Mouse (Mus musculus): ENCODE measurements around the gene Bend6. TPM values are rescaled to one million over a fixed set of nuclear protein-coding genes. Genes with fewer than 3 reads are reported as not detected.

Bend6 gene
- total and polyA plus RNA-seq, 2 experiments from 2014 or later: 92.0 to 115 TPM

DNA sequence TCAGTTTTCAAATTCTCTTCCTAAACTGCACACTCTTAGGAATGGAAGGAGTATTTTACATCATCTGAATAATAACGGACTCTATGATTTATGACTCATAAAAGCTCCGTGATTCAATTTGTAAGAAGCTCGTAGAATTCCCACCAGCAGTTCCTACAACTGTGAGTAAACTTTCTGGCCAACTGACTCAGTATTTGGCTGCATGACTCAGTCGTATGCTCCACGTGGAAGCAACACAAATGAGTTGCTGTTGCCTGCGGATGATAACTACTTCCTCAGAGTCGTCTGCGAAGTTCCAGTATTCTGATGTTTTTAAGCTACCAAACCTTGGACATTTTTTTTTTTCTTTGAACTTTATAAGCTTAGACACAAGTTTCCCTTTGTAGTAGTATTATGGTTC lies 7.4 kb downstream of the Bend6 start:
- no peaks in the 10 kb centered on the region for H3K27me3 ChIP-seq (ENCODE audit: insufficient read depth, low read length)
- 0 out of 2 replicates have a peak, but pooled peaks cover 2% of the 10 kb centered on the region for H3K9me3 ChIP-seq (ENCODE audit: low read length)
- WGBS: 90% methylated on average over 8 of the region's 8 CpGs
- H3K4me2 ChIP-seq (ENCODE audit: low read depth, low read length, poor library complexity, severe bottlenecking): no peak overlapping the region
- TF ChIP-seq CTCF (IDR thresholded peaks at IDR 0.05): no peak
- H3K36me3 ChIP-seq (ENCODE audit: insufficient read depth, low read length): 0 out of 2 replicates have a peak, but pooled peaks cover 3% of the 10 kb centered on the region
- ATAC-seq (ENCODE audit: low FRiP score): no peak
- H3K4me3 ChIP-seq (ENCODE audit: low read depth, low read length): no peak overlapping the region
- DNase-seq (ENCODE audit: low spot score): no peak
- H3K4me1 ChIP-seq (ENCODE audit: insufficient read depth, low read length): no peaks in the 10 kb centered on the region
- H3K9ac ChIP-seq (replicated peaks; ENCODE audit: low read length, poor library complexity, severe bottlenecking): no peak overlapping the region
- H3K27ac ChIP-seq (ENCODE audit: low read depth, low read length): no peak overlapping the region

DNA sequence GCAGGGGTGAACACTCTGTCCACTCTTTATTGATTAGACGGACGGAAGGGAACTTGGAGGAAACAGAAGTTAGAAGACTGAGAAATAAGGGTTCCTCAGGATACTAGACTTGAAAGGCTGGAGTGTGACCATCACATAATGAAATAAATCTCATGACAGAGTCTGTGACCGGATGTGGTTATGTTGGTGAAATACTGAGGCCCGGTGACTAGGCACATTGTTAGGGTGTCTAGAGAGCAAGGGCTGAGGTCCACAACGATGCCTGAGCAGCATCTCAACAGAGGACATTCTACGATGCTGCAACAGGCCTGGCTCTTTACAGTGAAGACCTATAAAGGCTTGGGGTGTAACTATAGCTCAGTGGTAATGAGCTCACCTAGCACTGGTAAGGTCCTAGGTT lies 9.2 kb downstream of the Bend6 start:
- no peak overlapping the region for H3K9ac ChIP-seq (replicated peaks; ENCODE audit: low read length, poor library complexity, severe bottlenecking)
- no peak overlapping the region for H3K4me2 ChIP-seq (ENCODE audit: low read depth, low read length, poor library complexity, severe bottlenecking)
- no peak overlapping the region for H3K4me3 ChIP-seq (ENCODE audit: low read depth, low read length)
- no peak for ATAC-seq (ENCODE audit: low FRiP score)
- no peaks in the 10 kb centered on the region for H3K4me1 ChIP-seq (ENCODE audit: insufficient read depth, low read length)
- 0 out of 2 replicates have a peak, but pooled peaks cover under 1% of the 10 kb centered on the region for H3K9me3 ChIP-seq (ENCODE audit: low read length)
- 91% methylated on average over 6 of the region's 6 CpGs for WGBS
- no peak for TF ChIP-seq CTCF (IDR thresholded peaks at IDR 0.05)
- DNase-seq (ENCODE audit: low spot score): no peak
- H3K36me3 ChIP-seq (ENCODE audit: insufficient read depth, low read length): 0 out of 2 replicates have a peak, but pooled peaks cover 3% of the 10 kb centered on the region
- no peaks in the 10 kb centered on the region for H3K27me3 ChIP-seq (ENCODE audit: insufficient read depth, low read length)
- no peak overlapping the region for H3K27ac ChIP-seq (ENCODE audit: low read depth, low read length)

DNA sequence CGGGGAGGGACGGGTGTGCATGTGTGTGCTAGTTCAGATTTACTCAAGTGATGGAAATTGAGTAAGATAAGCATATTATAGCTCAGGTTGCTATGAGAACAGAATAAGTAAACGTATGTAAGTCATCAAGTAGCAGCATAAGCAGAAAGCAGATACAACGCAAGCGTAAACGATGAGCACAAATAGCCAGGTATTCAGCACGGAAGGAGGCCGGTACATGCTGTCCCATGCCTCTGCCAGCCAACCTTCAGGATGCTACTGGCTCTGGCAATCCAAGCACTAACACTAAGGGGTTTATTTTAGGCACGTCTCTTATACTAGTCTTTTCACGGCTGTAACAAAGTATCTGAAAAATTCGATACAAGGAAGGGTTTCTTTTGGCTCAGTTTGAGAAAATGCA lies 10.2 kb downstream of the Bend6 start:
- DNase-seq (ENCODE audit: low spot score) (no peak), ATAC-seq (ENCODE audit: low FRiP score) (no peak)
- Histone ChIP-seq H3K4me3 (ENCODE audit: low read depth, low read length) (no peak overlapping the region), H3K4me2 (ENCODE audit: low read depth, low read length, poor library complexity, severe bottlenecking) (no peak overlapping the region), H3K9ac (replicated peaks; ENCODE audit: low read length, poor library complexity, severe bottlenecking) (no peak overlapping the region), H3K36me3 (ENCODE audit: insufficient read depth, low read length) (0 out of 2 replicates have a peak, but pooled peaks cover 1% of the 10 kb centered on the region), H3K27ac (ENCODE audit: low read depth, low read length) (no peak overlapping the region), H3K9me3 (ENCODE audit: low read length) (no peaks in the 10 kb centered on the region), H3K27me3 (ENCODE audit: insufficient read depth, low read length) (no peaks in the 10 kb centered on the region), H3K4me1 (ENCODE audit: insufficient read depth, low read length) (no peaks in the 10 kb centered on the region)
- no peak for TF ChIP-seq CTCF (IDR thresholded peaks at IDR 0.05)
- WGBS: 91% methylated on average over 11 of the region's 11 CpGs

DNA sequence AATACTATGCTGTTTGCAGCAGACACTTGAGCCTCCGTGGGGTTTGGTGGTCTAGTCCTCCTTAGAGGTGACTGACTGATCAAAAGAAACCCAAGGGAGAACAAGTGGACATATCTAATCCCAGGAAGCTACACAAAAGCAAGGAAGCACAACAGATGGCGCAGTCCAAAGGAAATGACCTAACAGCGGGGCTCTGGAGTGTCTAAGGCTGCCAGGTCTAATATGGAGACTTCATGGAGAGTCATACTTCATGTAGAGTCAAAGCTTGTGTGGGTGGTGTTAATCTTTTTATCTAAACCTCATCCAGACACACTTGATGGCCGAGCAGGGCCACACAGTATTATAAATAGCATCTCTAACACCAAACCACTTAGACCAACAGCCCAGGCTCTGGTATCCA lies 10.9 kb downstream of the Bend6 start:
- no peak overlapping the region for H3K9ac ChIP-seq (replicated peaks; ENCODE audit: low read length, poor library complexity, severe bottlenecking)
- 81% methylated on average over 4 of the region's 4 CpGs for WGBS
- H3K4me3 ChIP-seq (ENCODE audit: low read depth, low read length): no peak overlapping the region
- no peaks in the 10 kb centered on the region for H3K9me3 ChIP-seq (ENCODE audit: low read length)
- ATAC-seq (ENCODE audit: low FRiP score) (no peak), DNase-seq (ENCODE audit: low spot score) (no peak)
- no peaks in the 10 kb centered on the region for H3K27me3 ChIP-seq (ENCODE audit: insufficient read depth, low read length)
- no peak overlapping the region for H3K27ac ChIP-seq (ENCODE audit: low read depth, low read length)
- H3K4me1 ChIP-seq (ENCODE audit: insufficient read depth, low read length): no peaks in the 10 kb centered on the region
- no peaks in the 10 kb centered on the region for H3K36me3 ChIP-seq (ENCODE audit: insufficient read depth, low read length)
- no peak overlapping the region for H3K4me2 ChIP-seq (ENCODE audit: low read depth, low read length, poor library complexity, severe bottlenecking)
- no peak for TF ChIP-seq CTCF (IDR thresholded peaks at IDR 0.05)

DNA sequence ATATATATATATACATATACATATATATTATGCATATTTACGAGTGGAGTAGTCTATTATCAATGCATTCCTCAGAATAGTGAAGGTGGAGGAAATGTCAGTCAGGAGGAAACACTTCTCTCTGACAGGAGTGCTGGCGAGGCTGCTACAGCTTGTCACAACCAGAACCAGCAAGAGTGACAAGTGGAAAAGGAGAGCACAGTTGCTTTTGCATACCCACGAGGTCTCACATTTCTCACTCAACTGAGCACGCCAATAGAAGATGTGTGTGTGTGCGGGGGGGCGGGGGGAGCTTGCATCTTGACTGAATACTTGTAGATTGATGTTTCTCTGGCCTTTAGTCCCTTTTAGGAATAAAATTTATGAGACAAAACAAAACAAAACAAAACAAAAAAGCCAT lies 11.5 kb downstream of the Bend6 start:
- H3K27ac ChIP-seq (ENCODE audit: low read depth, low read length): no peak overlapping the region
- no peaks in the 10 kb centered on the region for H3K36me3 ChIP-seq (ENCODE audit: insufficient read depth, low read length)
- H3K4me3 ChIP-seq (ENCODE audit: low read depth, low read length): no peak overlapping the region
- H3K4me2 ChIP-seq (ENCODE audit: low read depth, low read length, poor library complexity, severe bottlenecking): no peak overlapping the region
- 76% methylated on average over 6 of the region's 6 CpGs for WGBS
- no peaks in the 10 kb centered on the region for H3K27me3 ChIP-seq (ENCODE audit: insufficient read depth, low read length)
- ATAC-seq (ENCODE audit: low FRiP score) (no peak), DNase-seq (ENCODE audit: low spot score) (no peak)
- H3K4me1 ChIP-seq (ENCODE audit: insufficient read depth, low read length): no peaks in the 10 kb centered on the region
- H3K9me3 ChIP-seq (ENCODE audit: low read length): no peaks in the 10 kb centered on the region
- no peak for TF ChIP-seq CTCF (IDR thresholded peaks at IDR 0.05)
- H3K9ac ChIP-seq (replicated peaks; ENCODE audit: low read length, poor library complexity, severe bottlenecking): no peak overlapping the region

DNA sequence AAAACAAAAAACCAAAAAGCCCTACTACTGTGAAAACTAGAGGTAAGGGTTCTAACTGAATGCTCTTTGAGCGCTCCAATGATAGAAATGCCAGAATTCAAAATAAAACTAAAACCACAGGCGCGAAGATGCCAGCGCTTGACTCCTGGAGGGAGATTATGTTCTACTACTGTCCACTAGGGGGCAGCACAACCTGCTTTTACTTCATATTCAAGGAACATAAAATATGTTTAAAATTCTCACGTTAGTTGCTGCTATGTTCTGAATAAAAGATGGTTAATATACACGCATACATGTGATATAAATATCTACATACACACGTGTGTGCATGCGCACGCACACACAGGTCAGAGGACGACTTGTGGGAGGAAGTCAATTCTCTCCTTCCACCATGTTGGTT lies 14.8 kb downstream of the Bend6 start:
- WGBS: 68% methylated on average over 10 of the region's 10 CpGs
- TF ChIP-seq CTCF (IDR thresholded peaks at IDR 0.05): peak; percentile 73
- no peak overlapping the region for H3K4me3 ChIP-seq (ENCODE audit: low read depth, low read length)
- no peak overlapping the region for H3K4me2 ChIP-seq (ENCODE audit: low read depth, low read length, poor library complexity, severe bottlenecking)
- H3K9ac ChIP-seq (replicated peaks; ENCODE audit: low read length, poor library complexity, severe bottlenecking): no peak overlapping the region
- no peaks in the 10 kb centered on the region for H3K27me3 ChIP-seq (ENCODE audit: insufficient read depth, low read length)
- no peaks in the 10 kb centered on the region for H3K36me3 ChIP-seq (ENCODE audit: insufficient read depth, low read length)
- ATAC-seq (ENCODE audit: low FRiP score): no peak
- H3K9me3 ChIP-seq (ENCODE audit: low read length): no peaks in the 10 kb centered on the region
- peak; percentile 43 for DNase-seq (ENCODE audit: low spot score)
- no peaks in the 10 kb centered on the region for H3K4me1 ChIP-seq (ENCODE audit: insufficient read depth, low read length)
- H3K27ac ChIP-seq (ENCODE audit: low read depth, low read length): no peak overlapping the region
